Mouse (Mus musculus) gastrocnemius, postnatal 14 days (tissue): ENCODE measurements around the gene Gm20741. TPM values are rescaled to one million over a fixed set of nuclear protein-coding genes. Genes with fewer than 3 reads are reported as not detected.

Experiments
- DNase-seq: peaks from one replicate; pipeline ENCODE4 v3.0.0; 2021; ENCODE audit warnings: mixed read lengths
- intact Hi-C: fragments of 180-260 bp; cut with DNase I; formaldehyde crosslinking; loops from one replicate; pipeline ENCODE4 v1.15.1; 2025; ENCODE audit warnings: low total_unique reads
- long read RNA-seq, 2 experiments: library from polyadenylated mRNA; stranded (forward); transcript quantifications; one replicate each; pipeline ENCODE4 v2.0.0; 2021
- total RNA-seq, 2 experiments: library from RNA; stranded (reverse); gene quantifications; 2 replicates each; pipeline ENCODE4 v1.2.3; 2021

The Gm20741 gene
- total RNA-seq: not detected
- long read RNA-seq, experiment 1: 0 reads
- long read RNA-seq, experiment 2: 0 reads

- DNase-seq: no peak
- intact Hi-C loops: no loop called here
These were observed at the start of gene Gm20741 for GRCm38 (mm10) chr16:88811827-88812226. TSS of gene Gm20741 (minus strand) at chr16:88812220.

GRCm38 (mm10) chr16:88851450-88851849 lies 39.4 kb upstream of the Gm20741 start:
- DNase-seq: no peak
- intact Hi-C loops: no loop called here

- DNase-seq: no peak
- intact Hi-C loops: no loop called here
These were observed 36.5 kb upstream of the Gm20741 start for GRCm38 (mm10) chr16:88848558-88848957.

- intact Hi-C loops: no loop called here
- DNase-seq: no peak
These were observed 35.3 kb upstream of the Gm20741 start for GRCm38 (mm10) chr16:88847363-88847762.

GRCm38 (mm10) chr16:88826978-88827377 lies 15.0 kb upstream of the Gm20741 start:
- intact Hi-C loops: loop anchor here (5.0 kb wide), 1 partner anchor 170 kb away; no protein-coding TSS in a partner anchor
- no peak for DNase-seq

GRCm38 (mm10) chr16:88826095-88826652 lies 14.2 kb upstream of the Gm20741 start, which contains the start of gene Krtap14:
TSS of gene Krtap14 (minus strand) at chr16:88826145.
- intact Hi-C loops: loop anchor here (5.0 kb wide), 1 partner anchor 169 kb away; no protein-coding TSS in a partner anchor

GRCm38 (mm10) chr16:88823736-88824135 lies 11.7 kb upstream of the Gm20741 start:
- intact Hi-C loops: no loop called here
- DNase-seq: no peak

More at GRCm38 (mm10) chr16:88826095-88826652, 14.2 kb upstream of the Gm20741 start, which contains the start of gene Krtap14:
- no peak for DNase-seq

- intact Hi-C loops: no loop called here
- DNase-seq: peak; percentile 45
These were observed 8.0 kb upstream of the Gm20741 start, which contains the start of gene Krtap15 for GRCm38 (mm10) chr16:88820066-88820465. TSS of gene Krtap15 (plus strand) at chr16:88820215.

- intact Hi-C loops: no loop called here
- DNase-seq: no peak
These were observed 25.2 kb downstream of the Gm20741 start for GRCm38 (mm10) chr16:88786786-88787185.

GRCm38 (mm10) chr16:88777596-88777995 lies 34.4 kb downstream of the Gm20741 start, which contains the start of gene Gm5965:
TSS of gene Gm5965 (plus strand) at chr16:88777896.
- intact Hi-C loops: no loop called here
- DNase-seq: no peak

GRCm38 (mm10) chr16:88774106-88774505 lies 37.9 kb downstream of the Gm20741 start, which contains the start of gene 2310057N15Rik:
TSS of gene 2310057N15Rik (minus strand) at chr16:88774206.
- no peak for DNase-seq
- intact Hi-C loops: no loop called here

Other genes with a start within 250 kb of the Gm20741 start
- gene Cldn8, start 249.0 kb downstream of the Gm20741 start, total RNA-seq: not detected
- gene Krtap24-1, start 199.9 kb downstream of the Gm20741 start, total RNA-seq: not detected
- gene 2310079G19Rik, start 184.6 kb downstream of the Gm20741 start, total RNA-seq: not detected
- not detected for gene Krtap26-1, start 164.4 kb downstream of the Gm20741 start, total RNA-seq
- not detected for gene Krtap27-1, start 140.5 kb downstream of the Gm20741 start, total RNA-seq
- not detected for gene 2310061N02Rik, start 104.3 kb downstream of the Gm20741 start, total RNA-seq
- gene Krtap13-1, start 83.4 kb downstream of the Gm20741 start, total RNA-seq: not detected
- gene Krtap13, start 60.6 kb downstream of the Gm20741 start, total RNA-seq: not detected
- gene 2310034C09Rik, start 53.4 kb downstream of the Gm20741 start, total RNA-seq: not detected
- not detected for gene 2310057N15Rik, start 38.0 kb downstream of the Gm20741 start, total RNA-seq
- not detected for gene Gm5965, start 34.3 kb downstream of the Gm20741 start, total RNA-seq
- gene Krtap15, start 8.0 kb upstream of the Gm20741 start, total RNA-seq: not detected
- not detected for gene Krtap14, start 13.9 kb upstream of the Gm20741 start, total RNA-seq
- not detected for gene Krtap19-1, start 57.2 kb upstream of the Gm20741 start, total RNA-seq
- not detected for gene Krtap19-2, start 62.0 kb upstream of the Gm20741 start, total RNA-seq
- not detected for gene Krtap19-3, start 65.8 kb upstream of the Gm20741 start, total RNA-seq
- gene Krtap19-4, start 72.9 kb upstream of the Gm20741 start, total RNA-seq: not detected
- not detected for gene Krtap19-5, start 84.2 kb upstream of the Gm20741 start, total RNA-seq
- gene Krtap19-9b, start 120.0 kb upstream of the Gm20741 start, total RNA-seq: not detected
- not detected for gene Krtap16-3, start 150.7 kb upstream of the Gm20741 start, total RNA-seq
- gene Krtap22-2, start 198.5 kb upstream of the Gm20741 start, total RNA-seq: not detected
- not detected for gene Gm10229, start 203.1 kb upstream of the Gm20741 start, total RNA-seq
- not detected for gene Krtap6-1, start 219.5 kb upstream of the Gm20741 start, total RNA-seq
- not detected for gene Gm10228, start 229.3 kb upstream of the Gm20741 start, total RNA-seq
- gene Krtap6-5, start 235.7 kb upstream of the Gm20741 start, total RNA-seq: not detected